Mouse (Mus musculus) E14TG2a.4 (cell line): ENCODE results near the gene Zfp697.
"Not testable (repeated sequence)": the region's sequence is repeated elsewhere in the genome, so short reads cannot be mapped to it uniquely, and the experiment has no call there.

Experiments
- CTCF ChIP-seq: conservative IDR thresholded peaks from 2 replicates; pipeline ENCODE4 v1.5.1; 2014; ENCODE audit warnings: low read length
- POU5F1 ChIP-seq: IDR thresholded peaks from 2 replicates; pipeline ENCODE4 v1.6.1; 2014; ENCODE audit warnings: low read length, borderline replicate concordance

DNA sequence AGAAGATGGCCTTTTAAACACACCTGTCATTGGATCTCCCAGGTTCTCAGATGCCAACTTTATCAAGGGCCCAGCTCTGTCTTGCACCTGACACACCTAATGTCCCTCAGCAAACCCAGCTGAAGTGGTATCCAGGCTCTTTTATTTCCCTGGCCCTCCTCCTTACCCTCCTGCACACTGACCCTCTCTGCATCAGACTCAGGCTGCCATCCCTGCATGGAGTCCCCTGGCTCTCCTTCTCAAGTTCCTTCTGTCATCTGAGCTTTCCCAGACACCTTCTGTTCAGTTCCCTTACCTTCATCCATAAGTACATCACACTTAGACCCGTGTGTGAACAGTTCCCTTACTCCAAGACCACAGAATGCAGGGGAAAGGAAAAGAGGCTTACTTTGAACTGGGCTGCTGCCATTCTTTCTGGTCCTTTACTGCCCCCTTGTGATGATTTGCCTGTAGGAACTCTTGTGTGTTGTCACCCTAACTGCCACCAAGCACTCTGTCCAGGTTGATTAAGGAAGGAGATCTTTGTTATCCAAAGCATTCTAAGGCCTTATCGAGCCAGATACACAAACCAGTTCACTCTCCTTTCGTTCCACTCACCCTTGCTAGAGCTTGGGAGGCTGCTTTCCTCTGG is 61.0 kb downstream of the Zfp697 start:
- not testable (repeated sequence) for TF ChIP-seq CTCF, POU5F1
